Mouse (Mus musculus): ENCODE measurements at regions not wholly inside any gene's neighbourhood (a gene's known extent, or its start where the extent isn't known, plus 50 kb on each side); places are given as distances from the start of the nearest gene placed in this dataset.

DNA sequence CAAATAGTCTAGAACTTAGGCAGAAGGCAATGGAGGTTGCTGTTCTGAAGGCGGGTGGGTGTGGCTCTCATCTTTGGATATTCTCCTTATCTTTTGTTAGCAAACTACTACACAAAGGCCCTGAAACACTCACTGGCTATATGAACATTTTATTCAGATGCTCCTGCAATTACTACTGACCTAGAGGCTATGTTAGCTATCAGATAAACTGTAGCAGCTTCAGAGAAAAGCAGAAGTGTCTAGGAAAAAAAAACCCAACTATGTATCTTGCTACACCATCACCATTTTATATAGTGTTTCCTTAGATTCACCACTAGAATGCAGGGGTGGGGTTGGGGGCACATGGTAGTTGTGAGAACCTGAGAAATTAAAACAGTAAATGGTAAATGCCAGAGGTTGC is 268.0 kb upstream of the Fbxo33 start:
- TF ChIP-seq POLR2A (IDR thresholded peaks at IDR 0.05; ENCODE audit: borderline replicate concordance, extremely low read depth, low read depth, low read length) (no peak), CTCF (IDR thresholded peaks at IDR 0.05; ENCODE audit: insufficient read depth, low read length) (no peak)
